Mouse (Mus musculus) testis, adult 2 months (tissue): ENCODE results near the gene Hoxa6. TPM values are rescaled to one million over a fixed set of nuclear protein-coding genes. Genes with fewer than 3 reads are reported as not detected.

Experiments
- H3K27ac ChIP-seq: fragments of 200-500 bp; 2 replicates; pipeline ENCODE4 v1.5.1; 2012; ENCODE audit warnings: low read depth, low read length; ENCODE audit not compliant: control insufficient read depth, insufficient read depth
- H3K27me3 ChIP-seq: fragments of 200-500 bp; 2 replicates; pipeline ENCODE4 v1.6.1; 2012; ENCODE audit warnings: mild to moderate bottlenecking, low read length, moderate library complexity; ENCODE audit not compliant: control insufficient read depth, insufficient read depth
- H3K36me3 ChIP-seq: fragments of 200-500 bp; 2 replicates; pipeline ENCODE4 v1.6.1; 2012; ENCODE audit warnings: mild to moderate bottlenecking, low read length; ENCODE audit not compliant: control insufficient read depth, insufficient read depth
- H3K4me1 ChIP-seq: fragments of 200-500 bp; 2 replicates; pipeline ENCODE4 v1.6.1; 2012; ENCODE audit warnings: low read length; ENCODE audit not compliant: control insufficient read depth, insufficient read depth
- H3K4me3 ChIP-seq: fragments of 200-500 bp; 2 replicates; pipeline ENCODE4 v1.5.1; 2012; ENCODE audit warnings: low read depth, mild to moderate bottlenecking, low read length, moderate library complexity, mixed read lengths; ENCODE audit not compliant: control insufficient read depth
- CTCF ChIP-seq: fragments of 200-500 bp; IDR thresholded peaks from 2 replicates; pipeline ENCODE4 v1.5.1; 2012; ENCODE audit warnings: low read depth, mild to moderate bottlenecking, inconsistent platforms, low read length, moderate library complexity; ENCODE audit not compliant: control insufficient read depth, insufficient read depth, insufficient replicate concordance
- POLR2A ChIP-seq: fragments of 200-500 bp; IDR thresholded peaks from 2 replicates; pipeline ENCODE4 v1.6.1; 2012; ENCODE audit warnings: low read depth, mild to moderate bottlenecking, inconsistent platforms, low read length, moderate library complexity; ENCODE audit not compliant: control insufficient read depth
- polyA plus RNA-seq: library from polyadenylated mRNA; depleted of rRNA; stranded (reverse); fragments of >200 nt; gene quantifications from 2 replicates; pipeline ENCODE4 v1.2.3, GENCODE M21; 2012

The Hoxa6 gene
- polyA plus RNA-seq, 1 experiment: 0.21 TPM

GRCm38 (mm10) chr6:52234428-52235140, 26.1 kb upstream of the Hoxa6 start:
- Histone ChIP-seq H3K4me3 (peak overlapping the region; percentile 11; the same call in 1 of the 2 replicates), H3K4me1 (peaks cover 3% of the 10 kb centered on the region), H3K27me3 (peaks cover 23% of the 10 kb centered on the region), H3K36me3 (no peaks in the 10 kb centered on the region), H3K27ac (no peak overlapping the region)
- TF ChIP-seq CTCF: no peak
- TF ChIP-seq POLR2A: no peak

GRCm38 (mm10) chr6:52233546-52234427, 25.3 kb upstream of the Hoxa6 start:
- H3K27me3 ChIP-seq: peaks cover 25% of the 10 kb centered on the region
- no peaks in the 10 kb centered on the region for H3K36me3 ChIP-seq
- peaks cover 5% of the 10 kb centered on the region for H3K4me1 ChIP-seq
- no peak overlapping the region; the same call in 1 of the 2 replicates for H3K4me3 ChIP-seq
- H3K27ac ChIP-seq: no peak overlapping the region
- TF ChIP-seq POLR2A (no peak), CTCF (no peak)

- TF ChIP-seq CTCF: no peak
- no peak for TF ChIP-seq POLR2A
- Histone ChIP-seq H3K36me3 (no peaks in the 10 kb centered on the region), H3K4me3 (no peak overlapping the region), H3K27ac (no peak overlapping the region), H3K4me1 (peaks cover 5% of the 10 kb centered on the region), H3K27me3 (peaks cover 25% of the 10 kb centered on the region)
Observed at GRCm38 (mm10) chr6:52232984-52233545, 24.5 kb upstream of the Hoxa6 start.

- Histone ChIP-seq H3K4me3 (no peak overlapping the region), H3K27ac (no peak overlapping the region), H3K4me1 (peaks cover 5% of the 10 kb centered on the region), H3K27me3 (peaks cover 25% of the 10 kb centered on the region), H3K36me3 (no peaks in the 10 kb centered on the region)
- TF ChIP-seq CTCF (no peak), POLR2A (no peak)
Observed at GRCm38 (mm10) chr6:52232568-52232965, 24.0 kb upstream of the Hoxa6 start.

- Histone ChIP-seq H3K4me3 (no peak overlapping the region), H3K4me1 (peaks cover 5% of the 10 kb centered on the region), H3K36me3 (no peaks in the 10 kb centered on the region), H3K27me3 (peaks cover 25% of the 10 kb centered on the region), H3K27ac (no peak overlapping the region)
- TF ChIP-seq CTCF (no peak), POLR2A (no peak)
Observed at GRCm38 (mm10) chr6:52231885-52232567, 23.5 kb upstream of the Hoxa6 start.

GRCm38 (mm10) chr6:52230516-52231165, 22.1 kb upstream of the Hoxa6 start, which contains the start of gene Hoxa9:
Gene Hoxa9, minus strand, starts transcription at chr6:52231089.
- H3K36me3 ChIP-seq: no peaks in the 10 kb centered on the region

More at GRCm38 (mm10) chr6:52230516-52231165, 22.1 kb upstream of the Hoxa6 start, which contains the start of gene Hoxa9:
- H3K27ac ChIP-seq: no peak within 1 kb of the TSS
- no peak for TF ChIP-seq CTCF
- no peak for TF ChIP-seq POLR2A
- H3K4me3 ChIP-seq: no peak within 1 kb of the TSS
- peaks cover 8% of the 10 kb centered on the region for H3K4me1 ChIP-seq
- H3K27me3 ChIP-seq: peaks cover 29% of the 10 kb centered on the region
